Mouse (Mus musculus) spleen, embryonic (tissue): ENCODE results near the gene Tango6.

Source experiments
- CTCF ChIA-PET: fragments of 350-600 bp; sonication (Branson Sonifier 250); formaldehyde crosslinking; loops from one replicate; lab custom pipeline; 2022; lab: Charles Lee

Tango6 gene

GRCm38 (mm10) chr8:106812560-106812959 lies 129.7 kb downstream of the Tango6 start:
- CTCF ChIA-PET = no interaction called here

- CTCF ChIA-PET = interaction anchor here (0.9 kb wide), 1 partner anchor 26 kb away, joined by 5 read pairs; no protein-coding TSS in a partner anchor
Observed at GRCm38 (mm10) chr8:106816431-106817170, 133.7 kb downstream of the Tango6 start.

- CTCF ChIA-PET = interaction anchor here (0.9 kb wide), 1 partner anchor 27 kb away, joined by 5 read pairs; no protein-coding TSS in a partner anchor
Observed at GRCm38 (mm10) chr8:106817171-106817545, 134.3 kb downstream of the Tango6 start.

DNA sequence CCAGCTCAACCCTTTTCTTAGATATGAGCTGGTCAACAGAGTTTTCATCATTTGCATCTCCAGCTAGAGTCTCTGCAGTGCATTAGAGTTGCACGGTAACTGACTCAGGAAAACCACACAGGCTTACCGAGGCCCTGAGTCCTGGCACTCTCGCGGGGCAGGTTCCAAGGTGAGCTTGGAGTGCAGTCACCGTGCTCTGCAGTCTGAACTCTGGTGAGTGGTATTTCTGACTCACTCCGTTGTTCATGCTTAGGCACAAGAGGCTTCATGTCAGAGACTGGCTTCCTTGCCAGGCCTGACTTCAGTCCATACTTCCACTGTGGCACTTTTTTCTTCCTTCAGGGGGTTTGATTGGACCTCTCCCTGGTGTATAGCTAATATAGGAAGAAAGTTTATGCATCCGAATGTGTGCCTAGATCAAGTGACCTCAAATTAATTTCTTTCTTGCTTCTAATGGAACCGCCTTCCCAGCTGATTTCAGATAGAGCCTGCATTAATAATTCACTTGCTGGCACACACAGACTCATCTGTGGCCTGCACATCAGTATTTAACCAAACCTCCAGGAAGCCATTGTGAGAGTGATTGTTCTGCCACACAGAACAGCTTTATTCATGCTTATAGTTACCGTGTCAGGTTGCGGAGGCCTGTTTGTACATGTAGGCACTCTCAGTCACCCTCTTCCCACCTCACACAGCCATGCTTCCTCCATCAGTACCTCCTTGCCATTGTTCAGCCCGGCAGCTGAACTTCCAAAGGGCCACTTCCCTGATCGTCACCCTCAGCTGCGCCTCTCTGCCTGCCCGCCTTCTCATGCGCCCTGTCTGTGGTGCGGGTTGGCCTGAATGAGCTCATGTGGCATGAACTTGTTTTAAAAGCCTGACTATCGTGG lies 136.0 kb downstream of the Tango6 start:
- CTCF ChIA-PET = interaction anchor here (0.7 kb wide), 2 partner anchors 183 to 381 kb away, joined by 9 to 19 read pairs; no protein-coding TSS in a partner anchor

- CTCF ChIA-PET = interaction anchor here (0.7 kb wide), 2 partner anchors 183 to 382 kb away, joined by 9 to 19 read pairs; no protein-coding TSS in a partner anchor
Observed at GRCm38 (mm10) chr8:106819581-106819980, 136.7 kb downstream of the Tango6 start.

GRCm38 (mm10) chr8:106820553-106821515 lies 138.0 kb downstream of the Tango6 start:
- CTCF ChIA-PET = no interaction called here

- CTCF ChIA-PET = no interaction called here
Observed at GRCm38 (mm10) chr8:106828921-106829320, 146.1 kb downstream of the Tango6 start.

DNA sequence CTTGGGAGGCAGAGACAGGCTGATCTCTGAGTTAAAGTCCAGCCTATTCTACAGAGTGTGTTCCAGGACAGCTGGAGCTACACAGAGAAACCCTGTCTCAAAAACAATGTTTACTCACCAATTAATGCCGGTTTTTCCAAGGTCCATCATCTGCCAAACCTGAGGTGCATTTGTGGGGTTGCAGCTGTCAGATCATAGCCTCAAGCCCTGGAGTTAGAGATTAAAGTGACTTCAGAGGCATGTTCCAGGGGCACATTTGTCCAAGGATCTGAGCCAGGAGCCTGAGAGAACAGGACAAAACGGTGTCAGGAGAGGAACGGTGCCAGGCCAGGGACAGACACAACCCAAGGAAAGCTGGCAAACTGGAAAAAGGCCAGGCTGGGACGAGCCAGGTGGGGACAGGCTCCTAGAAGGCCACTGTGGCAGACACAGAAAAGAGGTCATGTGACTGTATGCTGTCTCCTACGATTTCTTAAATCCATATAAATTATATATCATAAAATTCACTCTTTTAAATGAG lies 146.7 kb downstream of the Tango6 start:
- CTCF ChIA-PET = no interaction called here

- CTCF ChIA-PET = no interaction called here
Observed at GRCm38 (mm10) chr8:106834899-106835298, 152.0 kb downstream of the Tango6 start.

DNA sequence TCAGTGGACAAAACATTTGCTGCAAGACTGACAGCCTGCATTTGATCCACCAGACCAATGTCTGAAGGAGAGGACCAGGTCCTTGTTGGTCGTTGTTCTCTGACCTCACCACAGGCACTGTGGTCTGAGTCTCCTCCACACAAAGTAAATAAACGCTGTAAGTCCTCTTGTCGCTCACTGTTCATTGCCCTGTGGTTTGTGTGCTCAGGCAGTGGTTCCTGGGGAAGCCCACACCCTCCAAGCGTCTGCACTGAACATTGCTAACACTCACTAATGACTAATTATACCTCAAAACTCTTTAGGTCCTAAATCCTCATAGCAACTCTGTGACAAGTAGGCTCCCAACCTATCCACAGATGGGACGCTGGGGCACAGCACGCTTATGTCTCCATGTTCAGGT lies 153.7 kb downstream of the Tango6 start:
- CTCF ChIA-PET = no interaction called here

- CTCF ChIA-PET = no interaction called here
Observed at GRCm38 (mm10) chr8:106838803-106839202, 155.9 kb downstream of the Tango6 start.

DNA sequence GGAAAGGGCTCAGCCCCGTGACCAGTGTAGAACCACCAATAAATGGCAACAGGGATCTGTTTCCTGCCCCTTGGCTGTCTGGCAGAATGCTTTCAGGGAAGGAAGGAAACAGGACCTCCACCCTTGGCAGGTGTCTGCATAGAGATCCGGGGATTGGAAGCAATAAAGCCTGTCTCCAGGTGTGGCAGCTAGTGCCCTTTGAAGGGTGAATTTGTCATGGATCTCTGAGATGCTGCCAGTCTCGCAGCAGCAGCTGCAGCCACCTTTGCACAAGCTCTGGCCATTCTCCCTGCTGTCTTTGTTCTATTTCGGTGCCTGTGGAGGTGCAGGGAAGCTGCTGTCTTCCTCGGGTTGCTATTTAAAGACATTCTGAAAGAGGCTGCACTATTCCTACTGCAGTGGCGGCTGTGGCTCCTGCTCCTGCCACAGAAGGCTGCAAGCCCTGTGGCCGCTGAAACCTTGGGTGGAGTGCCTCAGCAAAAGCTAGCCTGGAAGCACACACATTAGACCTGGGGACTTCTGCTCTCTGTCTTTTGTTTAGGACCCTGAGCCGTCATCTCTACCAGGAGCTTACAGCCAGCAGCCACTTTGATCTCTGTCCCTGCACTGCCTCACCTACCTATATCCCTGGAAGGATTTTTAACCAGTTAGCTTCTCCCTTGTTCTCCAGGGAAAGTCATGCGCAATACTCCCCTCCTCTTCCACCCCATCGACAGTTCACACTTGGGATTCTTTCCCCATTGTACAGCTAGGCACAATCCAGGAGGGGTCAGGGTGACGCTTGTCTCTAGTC lies 156.5 kb downstream of the Tango6 start:
- CTCF ChIA-PET = no interaction called here

GRCm38 (mm10) chr8:106850034-106850433 lies 167.2 kb downstream of the Tango6 start:
- CTCF ChIA-PET = no interaction called here

DNA sequence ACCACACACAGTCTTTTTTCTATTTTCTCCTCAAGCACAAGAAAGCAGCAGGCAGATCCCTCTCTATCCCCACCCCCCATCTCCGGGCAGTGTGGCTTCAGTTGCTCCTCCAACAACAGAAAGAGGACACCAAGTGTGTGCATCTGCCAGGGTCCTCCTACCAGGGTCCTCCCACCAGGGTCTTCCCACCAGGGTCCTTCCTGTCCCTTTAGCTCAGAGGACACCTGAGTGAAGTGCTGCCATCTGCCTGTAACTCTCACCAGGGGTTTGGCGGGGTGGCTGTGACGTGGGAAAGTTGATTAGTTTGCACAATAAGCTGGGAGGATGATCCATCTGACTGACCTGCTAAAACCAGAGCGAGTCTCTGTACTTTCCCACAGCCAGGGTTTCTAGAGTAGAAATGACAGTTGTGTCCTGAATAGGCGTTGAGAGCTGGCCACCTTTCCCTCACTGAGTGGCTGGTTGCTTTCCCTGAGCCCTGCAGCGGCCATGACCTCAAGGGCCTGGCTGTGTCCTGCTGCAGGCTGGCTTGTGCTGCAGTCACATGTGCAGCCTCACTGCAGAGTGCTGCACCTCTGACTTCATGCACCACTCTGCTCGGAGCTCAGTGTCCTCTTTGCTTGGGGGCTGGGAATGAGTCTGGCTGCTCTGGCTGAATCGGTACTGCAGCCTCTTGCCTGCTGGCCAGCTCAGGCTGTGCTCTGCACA lies 171.8 kb downstream of the Tango6 start:
- CTCF ChIA-PET = no interaction called here

- CTCF ChIA-PET = no interaction called here
Observed at GRCm38 (mm10) chr8:106855242-106855562, 172.3 kb downstream of the Tango6 start.

GRCm38 (mm10) chr8:106862845-106863244 lies 180.0 kb downstream of the Tango6 start:
- CTCF ChIA-PET = no interaction called here

DNA sequence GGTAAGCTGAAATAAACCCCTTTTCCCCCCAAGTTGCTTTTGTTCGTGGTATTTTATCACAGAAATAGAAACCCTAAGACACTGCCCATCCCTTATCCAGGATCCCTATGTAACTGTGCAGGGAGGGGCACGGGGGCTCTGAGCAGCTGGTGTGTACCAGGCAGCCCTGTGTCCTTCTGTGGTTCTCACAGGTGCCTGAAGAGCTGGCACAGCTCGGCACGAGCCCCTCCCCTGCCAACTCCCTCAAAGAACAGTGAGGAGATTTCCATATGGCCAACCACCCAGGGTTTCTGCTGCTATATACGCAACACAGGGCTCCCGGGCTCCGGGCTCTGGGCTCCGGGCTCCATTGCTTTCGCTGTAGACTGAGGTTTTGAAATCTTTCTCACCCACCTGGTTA lies 182.5 kb downstream of the Tango6 start:
- CTCF ChIA-PET = no interaction called here

DNA sequence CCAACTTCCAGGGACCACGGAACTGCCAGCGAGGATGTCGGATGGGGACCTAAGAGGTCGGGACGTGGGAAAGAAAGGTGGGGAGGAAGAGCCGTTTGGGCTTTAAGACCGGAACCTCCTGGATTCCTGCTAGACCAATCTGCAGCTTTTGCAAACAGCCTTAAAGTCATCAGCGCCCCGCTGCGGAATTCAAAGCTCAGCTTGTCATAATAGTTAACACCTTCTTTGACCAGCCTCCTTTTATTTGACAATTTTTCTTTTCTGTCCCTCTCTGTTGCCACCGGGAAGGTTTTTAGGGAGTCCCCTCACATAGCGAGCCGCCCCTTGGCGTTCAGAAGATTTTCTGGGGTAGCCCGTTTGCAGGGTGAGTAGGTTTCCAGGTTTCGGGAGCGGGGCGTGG lies 187.2 kb downstream of the Tango6 start, which contains the start of gene Has3:
Has3 (plus strand) TSS at position 192 of the 400 bp plus-strand sequence.
- CTCF ChIA-PET = no interaction called here

DNA sequence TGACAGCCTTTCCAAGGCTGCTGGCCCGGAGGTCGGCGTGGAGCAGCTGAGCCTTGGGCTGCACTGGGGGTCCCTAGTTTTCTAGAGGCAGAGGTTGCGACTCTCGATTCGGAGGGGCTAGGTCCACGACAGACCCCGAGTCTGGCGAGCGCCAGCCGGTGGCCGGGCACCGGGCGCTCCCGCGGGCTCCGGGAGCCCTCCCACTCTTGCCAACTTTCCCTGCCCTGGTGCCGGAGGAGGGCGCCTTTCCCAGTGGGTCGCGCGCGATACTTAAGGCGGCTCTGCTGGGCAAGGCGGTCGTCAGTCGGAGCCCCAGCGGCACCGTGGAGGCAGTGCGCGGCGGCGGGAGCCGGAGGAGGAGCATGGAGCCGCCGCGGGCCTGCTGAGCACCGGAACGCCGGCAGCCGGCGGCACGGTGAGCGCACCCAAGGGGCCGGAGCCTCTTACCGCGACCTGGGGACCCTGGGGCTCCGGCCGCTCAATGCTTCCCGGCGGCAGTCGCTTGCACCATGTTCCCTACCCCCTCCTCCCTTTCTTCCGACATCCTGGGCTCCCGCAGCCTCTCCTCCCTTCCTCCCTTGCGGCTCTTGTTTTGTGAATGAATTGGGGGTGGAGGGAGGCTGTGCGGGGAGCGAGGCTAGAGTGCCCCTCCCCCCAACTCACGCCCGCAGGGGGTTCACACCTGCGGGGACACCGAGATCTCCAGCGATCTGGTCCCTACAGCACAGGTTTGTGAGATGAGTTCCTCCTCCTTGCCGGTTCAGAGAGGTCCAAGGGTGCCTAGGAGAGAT lies 187.9 kb downstream of the Tango6 start:
- CTCF ChIA-PET = no interaction called here
